Comparison of ENCODE assay signal across 11 mouse cellular contexts in the genomic region with DNA sequence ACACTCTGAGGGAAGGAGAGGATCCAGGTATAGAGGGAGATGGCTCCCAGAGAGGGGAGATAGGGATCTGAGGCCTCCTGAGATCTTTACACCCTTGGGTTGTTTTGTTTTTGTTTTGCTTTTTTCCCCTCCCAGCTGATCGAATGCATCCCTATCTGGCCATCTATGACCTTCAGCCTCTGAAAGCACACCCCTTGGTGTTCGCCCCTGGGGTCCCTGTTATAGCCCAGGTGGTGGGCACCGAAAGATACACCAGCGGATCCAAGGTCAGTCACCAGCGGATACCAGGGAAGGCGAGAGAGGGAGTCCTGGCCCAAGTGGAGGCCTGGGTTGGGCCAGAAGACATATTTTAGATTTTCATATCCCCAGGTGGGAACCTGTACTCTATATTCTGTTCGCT. TPM values are rescaled to one million over a fixed set of nuclear protein-coding genes. Genes with fewer than 3 reads are reported as not detected.
DNase-seq lines count a peak whose midpoint lies in the region; ATAC-seq lines count a peak whose summit lies in the region.
"Had no signal": no experiment of that assay in that cellular context is flagged by ENCODE, and none has a peak within 500 bp of the region (broad histone marks: within the 10 kb centered on the region; RNA-seq: fewer than 3 reads in every experiment).

No protein-coding gene starts in this region.

- peak overlapping the region; percentile 75 for H3K4me2 ChIP-seq in heart, embryonic 13.5 days
- peak overlapping the region; percentile 82 for H3K4me2 ChIP-seq in hindbrain, embryonic 15.5 days
- peak overlapping the region; percentile 82 for H3K4me2 ChIP-seq in midbrain, embryonic 11.5 days

- WGBS in heart, embryonic 13.5 days = 78% methylated on average over 7 of the region's 7 CpGs
- 85% methylated on average over 7 of the region's 7 CpGs for WGBS in hindbrain, embryonic 15.5 days
- WGBS in midbrain, embryonic 11.5 days = 84% methylated on average over 7 of the region's 7 CpGs

- no peaks in the 10 kb centered on the region; the same call in 1 of the 2 replicates for H3K27me3 ChIP-seq in heart, embryonic 13.5 days (replicated peaks)
- no peaks in the 10 kb centered on the region for H3K27me3 ChIP-seq in hindbrain, embryonic 15.5 days
- peaks cover 13% of the 10 kb centered on the region for H3K27me3 ChIP-seq in midbrain, embryonic 11.5 days (ENCODE audit: control insufficient read depth, insufficient read depth, low read length)

- H3K4me1 ChIP-seq in heart, embryonic 13.5 days = peaks cover 36% of the 10 kb centered on the region
- H3K4me1 ChIP-seq in brown adipose tissue, adult 24 weeks (ENCODE audit: control insufficient read depth, insufficient read depth, insufficient read length, low read length) = peaks cover 5% of the 10 kb centered on the region
- H3K4me1 ChIP-seq in hindbrain, embryonic 15.5 days (replicated peaks) = peaks cover 12% of the 10 kb centered on the region
- H3K4me1 ChIP-seq in midbrain, embryonic 11.5 days (ENCODE audit: control insufficient read depth, insufficient read depth, low read length) = 0 out of 2 replicates have a peak, but pooled peaks cover 3% of the 10 kb centered on the region

- ATAC-seq in heart, embryonic 13.5 days (ENCODE audit: extremely low read depth, insufficient number of reproducible peaks, low FRiP score, low TSS enrichment) = no peak
- ATAC-seq in hindbrain, embryonic 15.5 days (ENCODE audit: low FRiP score, low read depth) = no peak
- ATAC-seq in midbrain, embryonic 11.5 days (ENCODE audit: low FRiP score) = no peak

- H3K9me3 ChIP-seq in heart, embryonic 13.5 days = no peaks in the 10 kb centered on the region
- H3K9me3 ChIP-seq in hindbrain, embryonic 15.5 days = no peaks in the 10 kb centered on the region
- no peaks in the 10 kb centered on the region for H3K9me3 ChIP-seq in midbrain, embryonic 11.5 days (ENCODE audit: control insufficient read depth, low read length)

- no peak for DNase-seq in heart, adult 18-20 months
- no peak for DNase-seq in midbrain, embryonic 11.5 days (ENCODE audit: low spot score, missing footprints)
- DNase-seq in left cerebral cortex, adult 18-20 months (ENCODE audit: low spot score in 2 of 2) = no peak
- no peak for DNase-seq in cerebellum, adult 8-10 months
- DNase-seq in cerebellum, postnatal 10 days = no peak
- DNase-seq: adrenal gland, postnatal 10 days had no signal

- peak overlapping the region; percentile 89 for H3K9ac ChIP-seq in heart, embryonic 13.5 days
- H3K9ac ChIP-seq in hindbrain, embryonic 15.5 days = 0 out of 2 replicates have a peak overlapping the region, but pooled peaks have one; percentile 60
- H3K9ac ChIP-seq in midbrain, embryonic 11.5 days (ENCODE audit: low read length) = no peak overlapping the region

- peak overlapping the region; percentile 74 for H3K4me3 ChIP-seq in heart, embryonic 13.5 days
- peak overlapping the region; percentile 71 for H3K4me3 ChIP-seq in brown adipose tissue, adult 24 weeks (ENCODE audit: insufficient read depth, low read depth, low read length)
- peak overlapping the region; percentile 69 for H3K4me3 ChIP-seq in hindbrain, embryonic 15.5 days
- H3K4me3 ChIP-seq in midbrain, embryonic 11.5 days (ENCODE audit: low read depth, low read length) = no peak overlapping the region

- peaks cover 24% of the 10 kb centered on the region for H3K36me3 ChIP-seq in heart, embryonic 13.5 days
- no peaks in the 10 kb centered on the region for H3K36me3 ChIP-seq in hindbrain, embryonic 15.5 days
- H3K36me3 ChIP-seq in midbrain, embryonic 11.5 days (ENCODE audit: control insufficient read depth, insufficient read depth, low read length) = no peaks in the 10 kb centered on the region

- H3K27ac ChIP-seq in heart, embryonic 13.5 days (replicated peaks) = no peak overlapping the region; the same call in 1 of the 2 replicates
- H3K27ac ChIP-seq in brown adipose tissue, adult 24 weeks (replicated peaks; ENCODE audit: low read depth, low read length) = no peak overlapping the region
- H3K27ac ChIP-seq in hindbrain, embryonic 15.5 days (replicated peaks) = 0 out of 2 replicates have a peak overlapping the region, but pooled peaks have one; percentile 66
- H3K27ac ChIP-seq in midbrain, embryonic 11.5 days (ENCODE audit: low read depth, low read length) = no peak overlapping the region

RNA-seq across cellular contexts. Expression of gene Pld2, which starts 1.1 kb away (rescaled TPM):
- polyA plus RNA-seq in heart, embryonic 13.5 days (2015; fragmentation: Nextera tagmentation; extraction: Ambion mirVana) = 9.3 and 11.2 TPM in 2 replicates
- total RNA-seq in heart, adult 18-20 months (2021) = 1 to 10 TPM; 5.9 to 6.1 TPM
- polyA plus RNA-seq in brown adipose tissue, adult 24 weeks (2012; ENCODE audit: insufficient read depth, insufficient read length, missing spikeins) = 2.2 and 5.9 TPM in 2 replicates
- polyA plus RNA-seq in hindbrain, embryonic 15.5 days (2015; fragmentation: Nextera tagmentation; extraction: Ambion mirVana) = 17.3 and 20.4 TPM in 2 replicates
- 3.5 and 4.0 TPM in 2 replicates for polyA plus RNA-seq in midbrain, embryonic 11.5 days (2014; fragmentation: Nextera tagmentation; extraction: Ambion mirVana)
- 10 to 100 TPM; 13.3 to 15.8 TPM for total RNA-seq in left cerebral cortex, adult 18-20 months (2021)

RNA-seq across cellular contexts. Expression of gene Gm40193, which starts 8.2 kb away (rescaled TPM):
- polyA plus RNA-seq in heart, embryonic 13.5 days (2015; fragmentation: Nextera tagmentation; extraction: Ambion mirVana) = not detected in 2 replicates
- not detected for total RNA-seq in heart, adult 18-20 months (2021)
- not detected in 2 replicates for polyA plus RNA-seq in brown adipose tissue, adult 24 weeks (2012; ENCODE audit: insufficient read depth, insufficient read length, missing spikeins)
- not detected in 2 replicates for polyA plus RNA-seq in hindbrain, embryonic 15.5 days (2015; fragmentation: Nextera tagmentation; extraction: Ambion mirVana)
- not detected in 2 replicates for polyA plus RNA-seq in midbrain, embryonic 11.5 days (2014; fragmentation: Nextera tagmentation; extraction: Ambion mirVana)
- total RNA-seq in left cerebral cortex, adult 18-20 months (2021) = not detected
- total RNA-seq: adrenal gland, postnatal 10 days; megakaryocyte-erythroid progenitor cell, adult 5-6 weeks had no signal
- polyA plus RNA-seq: testis, adult 2 months had no signal

RNA-seq across cellular contexts. Expression of gene Psmb6, which starts 15.8 kb away (rescaled TPM):
- 636 and 691 TPM in 2 replicates for polyA plus RNA-seq in heart, embryonic 13.5 days (2015; fragmentation: Nextera tagmentation; extraction: Ambion mirVana)
- total RNA-seq in heart, adult 18-20 months (2021) = 100 to 1,000 TPM; 226 to 256 TPM
- 221 and 229 TPM in 2 replicates for polyA plus RNA-seq in brown adipose tissue, adult 24 weeks (2012; ENCODE audit: insufficient read depth, insufficient read length, missing spikeins)
- 763 and 792 TPM in 2 replicates for polyA plus RNA-seq in hindbrain, embryonic 15.5 days (2015; fragmentation: Nextera tagmentation; extraction: Ambion mirVana)
- 826 and 909 TPM in 2 replicates for polyA plus RNA-seq in midbrain, embryonic 11.5 days (2014; fragmentation: Nextera tagmentation; extraction: Ambion mirVana)
- total RNA-seq in left cerebral cortex, adult 18-20 months (2021) = 100 to 1,000 TPM; 184 to 189 TPM

RNA-seq across cellular contexts. Expression of gene Mink1, which starts 21.8 kb away (rescaled TPM):
- 8.8 and 9.8 TPM in 2 replicates for polyA plus RNA-seq in heart, embryonic 13.5 days (2015; fragmentation: Nextera tagmentation; extraction: Ambion mirVana)
- 10 to 100 TPM; 41.3 to 48.0 TPM for total RNA-seq in heart, adult 18-20 months (2021)
- polyA plus RNA-seq in brown adipose tissue, adult 24 weeks (2012; ENCODE audit: insufficient read depth, insufficient read length, missing spikeins) = 14.5 and 18.5 TPM in 2 replicates
- polyA plus RNA-seq in hindbrain, embryonic 15.5 days (2015; fragmentation: Nextera tagmentation; extraction: Ambion mirVana) = 18.1 and 20.5 TPM in 2 replicates
- 12.3 and 12.9 TPM in 2 replicates for polyA plus RNA-seq in midbrain, embryonic 11.5 days (2014; fragmentation: Nextera tagmentation; extraction: Ambion mirVana)
- 100 to 1,000 TPM; 396 to 435 TPM for total RNA-seq in left cerebral cortex, adult 18-20 months (2021)

RNA-seq across cellular contexts. Expression of gene Gltpd2, which starts 21.9 kb away (rescaled TPM):
- 0.12 and 0.99 TPM in 2 replicates for polyA plus RNA-seq in heart, embryonic 13.5 days (2015; fragmentation: Nextera tagmentation; extraction: Ambion mirVana)
- not detected for total RNA-seq in heart, adult 18-20 months (2021)
- not detected in 2 replicates for polyA plus RNA-seq in brown adipose tissue, adult 24 weeks (2012; ENCODE audit: insufficient read depth, insufficient read length, missing spikeins)
- polyA plus RNA-seq in hindbrain, embryonic 15.5 days (2015; fragmentation: Nextera tagmentation; extraction: Ambion mirVana) = 0.21 and 0.26 TPM in 2 replicates
- polyA plus RNA-seq in midbrain, embryonic 11.5 days (2014; fragmentation: Nextera tagmentation; extraction: Ambion mirVana) = 0.18 and 0.22 TPM in 2 replicates
- total RNA-seq in left cerebral cortex, adult 18-20 months (2021) = not detected
- total RNA-seq: megakaryocyte-erythroid progenitor cell, adult 5-6 weeks had no signal
- polyA plus RNA-seq: testis, adult 2 months had no signal
